Mouse (Mus musculus): ENCODE measurements around the gene Fam189b.
"Not testable (repeated sequence)": the region's sequence is repeated elsewhere in the genome, so short reads cannot be mapped to it uniquely, and the experiment has no call there.

Fam189b gene

DNA sequence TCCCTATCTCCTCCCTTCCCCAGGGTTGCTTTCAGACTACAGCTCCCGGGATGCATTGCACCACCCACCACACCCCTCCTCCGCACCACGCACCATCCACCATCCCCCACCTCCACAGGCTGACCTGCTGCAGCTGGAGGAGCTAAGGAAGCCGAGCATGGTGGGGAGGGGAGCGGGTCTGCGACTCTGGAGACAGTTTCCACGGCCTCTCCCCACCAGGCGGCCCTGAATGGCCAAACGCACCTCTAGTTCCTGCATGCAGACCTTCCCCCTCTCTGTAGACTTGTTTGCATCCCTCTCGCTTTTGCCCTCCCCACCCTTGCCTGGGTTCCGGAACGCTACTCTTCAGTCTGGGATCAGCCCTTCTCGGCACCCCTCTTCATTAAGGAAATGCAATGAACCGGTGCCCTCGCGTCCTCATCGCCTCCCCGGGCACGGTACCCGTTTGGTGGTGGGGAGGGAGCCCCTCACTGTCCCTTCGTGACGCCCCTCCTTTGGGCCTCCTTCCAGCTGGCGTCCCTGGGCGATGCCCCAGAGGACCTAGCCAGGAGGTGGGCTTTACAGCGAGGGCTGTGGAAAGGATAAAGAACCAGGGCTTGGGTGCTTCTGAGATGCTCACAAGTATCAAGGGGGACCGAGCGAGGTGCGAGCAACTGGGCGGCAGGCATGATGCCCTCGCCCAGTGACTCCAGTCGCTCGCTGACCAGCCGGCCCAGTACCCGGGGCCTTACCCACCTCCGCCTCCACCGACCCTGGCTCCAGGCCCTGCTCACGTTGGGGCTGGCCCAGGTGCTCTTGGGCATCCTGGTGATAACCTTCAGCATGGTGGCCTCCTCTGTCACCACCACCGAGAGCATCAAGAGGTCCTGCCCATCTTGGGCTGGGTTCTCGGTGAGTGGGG, at the start of gene Fam189b:
Gene Fam189b (plus strand): TSS at position 86 of the 901 bp plus-strand sequence.
- DNase-seq (ENCODE audit: low read depth, low spot score), result peak; percentile 61

DNA sequence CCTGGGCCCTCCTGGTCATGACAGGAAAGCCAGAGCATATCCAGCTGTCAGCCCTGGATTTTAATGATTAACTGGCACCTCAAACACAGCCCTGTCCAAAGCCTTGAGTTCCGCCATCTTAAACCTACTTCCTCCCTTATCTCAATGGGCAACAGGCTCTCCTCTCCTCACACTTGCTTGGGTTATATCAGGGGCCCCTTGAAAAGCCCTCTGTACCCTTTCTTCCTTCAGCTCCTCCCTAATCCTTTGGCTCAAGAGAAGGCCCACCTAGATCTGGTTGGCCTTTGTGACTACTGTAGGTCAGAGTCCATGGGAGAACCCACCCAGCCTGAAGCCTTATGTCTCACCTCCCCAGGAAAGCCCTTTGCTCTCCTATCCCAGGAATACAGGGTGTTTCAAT, 49.2 kb upstream of the Fam189b start:
- no peak for DNase-seq (ENCODE audit: low read depth, low spot score)

DNA sequence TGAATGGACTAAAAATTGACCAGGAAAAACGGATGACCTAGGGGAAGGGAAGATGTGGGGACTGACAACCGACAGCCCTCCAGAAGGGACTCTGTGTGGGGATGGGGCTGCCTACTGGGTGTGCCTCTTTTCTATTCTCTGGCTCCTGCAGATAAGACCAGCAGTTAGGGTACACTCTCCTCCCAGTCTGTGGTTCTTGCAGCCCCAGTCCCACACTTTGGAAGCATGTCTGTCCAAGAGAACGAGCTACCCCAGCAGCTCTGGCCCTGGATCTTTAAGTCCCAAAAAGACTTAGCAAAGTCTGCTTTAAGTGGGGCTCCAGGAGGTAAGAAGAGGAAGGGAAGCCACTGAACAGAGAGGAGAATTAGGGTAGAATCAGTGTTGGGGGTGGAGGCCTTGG, 47.0 kb upstream of the Fam189b start, which contains the start of gene Pklr:
Gene Pklr (plus strand): TSS at position 185 of the 400 bp plus-strand sequence.
- DNase-seq (ENCODE audit: low read depth, low spot score), result no peak

DNA sequence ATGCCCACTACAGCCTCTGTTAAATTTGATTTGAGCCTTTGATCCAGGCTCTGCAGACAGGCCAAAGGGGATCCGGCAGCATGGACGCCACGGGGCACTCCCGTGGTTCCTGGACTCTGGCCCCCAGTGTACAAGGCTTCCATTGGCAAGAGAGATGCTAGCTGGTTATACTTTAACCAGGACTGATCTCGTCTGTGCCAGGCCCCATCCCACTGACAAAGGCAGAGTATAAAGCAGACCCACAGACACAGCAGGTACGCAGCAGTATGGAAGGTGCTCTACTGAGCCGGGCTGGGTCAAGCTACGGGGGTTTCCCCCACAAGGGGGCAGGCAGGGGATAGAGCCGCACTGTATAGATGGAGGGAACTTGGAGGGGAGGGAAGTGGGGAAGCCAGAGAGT, 46.6 kb upstream of the Fam189b start:
- DNase-seq (ENCODE audit: low read depth, low spot score), result no peak

DNA sequence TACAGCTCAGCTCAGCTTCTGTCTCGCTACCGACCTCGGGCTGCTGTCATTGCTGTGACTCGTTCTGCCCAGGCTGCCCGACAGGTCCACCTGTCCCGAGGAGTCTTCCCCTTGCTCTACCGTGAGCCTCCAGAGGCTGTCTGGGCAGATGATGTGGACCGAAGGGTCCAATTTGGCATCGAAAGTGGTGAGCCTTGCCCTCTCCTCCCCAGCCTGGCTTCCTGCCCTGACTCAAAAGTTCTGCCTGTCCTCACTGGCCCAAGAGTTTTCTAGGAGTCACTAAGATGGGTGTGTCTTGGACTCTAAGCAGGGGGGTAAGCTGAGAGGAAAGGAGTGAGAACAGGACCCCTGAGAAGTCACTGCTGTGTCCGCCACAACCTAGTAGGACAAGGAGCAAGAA, 38.1 kb upstream of the Fam189b start:
- no peak for DNase-seq (ENCODE audit: low read depth, low spot score)

DNA sequence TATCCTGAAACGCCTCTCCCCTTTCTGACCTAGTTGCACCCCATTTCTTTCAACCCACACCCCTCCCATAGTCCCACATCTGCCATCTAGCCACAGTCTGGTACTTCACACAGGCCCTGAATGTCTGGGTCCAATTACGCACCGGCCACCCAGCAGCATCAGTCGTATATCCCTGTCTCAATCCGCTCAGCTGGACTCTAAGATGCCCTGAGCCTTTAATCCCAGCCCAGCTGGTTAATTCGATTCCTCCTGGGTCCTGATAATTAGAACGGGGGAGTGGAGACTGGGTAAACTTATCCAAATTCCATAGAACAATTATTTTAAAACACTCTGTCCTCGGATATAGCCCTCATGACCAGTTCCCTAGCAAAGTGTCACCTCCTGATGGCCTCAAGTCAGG, 37.4 kb upstream of the Fam189b start:
- DNase-seq (ENCODE audit: low read depth, low spot score), result peak; percentile 71

DNA sequence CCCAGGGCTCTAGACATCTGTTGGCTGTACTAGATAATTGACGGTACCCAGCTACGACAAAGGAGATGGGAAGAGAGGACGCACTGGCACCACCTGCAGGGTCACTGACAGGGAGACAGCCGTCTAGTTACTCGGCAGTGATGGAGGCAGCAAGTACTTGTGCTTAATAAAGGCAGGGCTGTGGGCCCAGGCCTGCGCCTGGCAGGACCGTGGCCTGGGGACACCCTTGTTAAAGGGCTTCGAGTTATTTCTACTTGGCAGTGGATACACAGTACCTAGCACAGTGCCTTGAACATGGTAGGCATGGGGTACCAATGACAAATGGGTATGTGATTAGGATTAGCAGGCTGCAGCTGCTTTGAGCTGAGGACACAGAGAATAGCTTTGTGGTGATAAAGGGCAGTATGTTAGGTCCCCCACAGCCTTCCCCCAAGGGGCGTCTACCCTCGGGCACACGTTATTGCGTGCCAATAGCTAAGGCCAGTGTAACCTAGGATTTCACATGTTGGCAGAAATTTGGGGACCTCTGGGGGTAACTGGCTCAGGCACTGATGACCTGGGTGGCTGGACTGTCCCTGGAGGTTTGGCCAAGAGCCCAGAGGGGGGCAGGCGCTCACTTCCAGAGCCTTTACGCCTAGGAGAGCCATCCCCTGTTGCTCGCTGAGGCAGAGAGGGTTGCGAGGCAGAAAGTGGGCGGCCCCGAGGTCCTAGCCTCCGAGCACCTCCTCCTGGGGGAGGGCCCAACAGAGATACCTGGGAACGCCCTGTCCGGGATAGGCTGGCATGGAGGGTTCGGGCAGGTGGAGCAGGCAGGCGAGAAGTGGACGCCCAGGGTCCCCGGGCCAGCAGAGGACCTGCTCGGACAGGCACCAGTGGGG, 35.6 kb upstream of the Fam189b start:
- no peak for DNase-seq (ENCODE audit: low read depth, low spot score)

DNA sequence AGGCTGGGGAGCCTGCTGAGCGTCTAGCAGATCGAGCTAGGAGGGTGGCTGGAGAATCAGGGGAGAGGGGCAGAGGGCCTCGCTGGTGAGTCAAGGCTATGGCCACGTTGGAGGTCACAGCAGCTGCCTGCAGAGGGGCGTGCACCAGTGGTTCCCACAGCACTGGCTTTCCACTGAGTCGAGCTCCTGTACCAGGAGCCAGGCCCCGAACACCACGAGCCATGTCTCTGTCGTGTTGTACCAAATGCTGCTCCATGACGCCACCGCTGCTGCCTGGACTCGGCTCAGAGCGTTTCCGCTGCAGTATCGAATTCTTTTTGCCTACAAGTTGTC, 35.0 kb upstream of the Fam189b start:
- DNase-seq (ENCODE audit: low read depth, low spot score), result no peak

DNA sequence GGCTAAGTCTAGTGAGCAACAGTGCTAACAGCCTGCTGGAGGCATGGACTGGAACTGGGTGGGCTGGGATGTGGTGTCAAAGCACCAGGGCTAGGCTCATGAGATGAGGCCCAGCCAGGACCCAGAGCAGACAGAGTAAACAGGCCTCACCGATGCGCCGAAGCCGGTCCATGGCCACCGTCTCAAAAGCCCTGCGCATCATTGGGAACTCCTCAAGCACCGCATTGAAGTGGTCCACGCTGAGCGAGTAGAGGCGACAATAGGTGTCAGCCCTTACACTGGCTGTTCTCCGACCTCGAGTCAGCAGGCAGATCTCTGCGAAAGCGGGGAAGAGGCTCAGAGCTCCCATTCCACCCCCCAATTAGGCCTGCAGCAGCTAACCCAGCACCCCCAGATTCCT, 34.4 kb upstream of the Fam189b start:
- no peak for DNase-seq (ENCODE audit: low read depth, low spot score)

DNA sequence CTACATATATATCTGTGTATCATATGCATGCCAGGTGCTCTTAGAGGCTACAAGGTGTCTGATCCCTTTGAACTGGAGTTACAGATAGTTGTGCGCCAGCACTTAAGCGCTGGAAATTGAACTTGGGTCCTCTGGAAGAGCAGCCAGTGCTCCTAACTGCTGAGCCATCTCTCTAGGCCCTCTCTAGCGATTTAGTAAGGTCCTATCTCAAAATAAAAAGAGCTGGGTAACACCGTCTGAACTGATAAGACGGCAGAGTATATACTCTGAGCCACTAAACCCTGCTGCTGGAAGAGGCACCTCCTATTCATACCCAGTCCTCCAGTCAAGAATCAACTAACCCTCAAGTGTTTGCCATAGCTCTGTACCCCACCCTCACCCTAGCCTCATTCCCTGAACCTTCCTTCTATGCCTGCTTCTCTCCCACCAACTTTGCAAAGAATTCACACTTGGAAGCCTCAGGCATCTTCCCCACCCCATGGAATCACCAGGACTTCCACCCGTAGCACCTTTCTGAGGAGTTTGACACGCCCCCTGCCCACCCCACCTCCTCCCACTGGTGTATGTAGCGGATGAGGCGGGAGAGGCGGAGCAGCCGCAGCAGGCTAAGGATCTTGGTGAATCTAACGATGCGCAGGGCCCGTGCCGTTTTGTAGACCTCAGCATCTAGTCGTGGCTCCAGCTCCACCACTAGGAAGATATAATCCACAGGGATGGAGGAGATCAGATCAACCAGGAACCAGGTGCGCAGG, 30.7 kb upstream of the Fam189b start:
- DNase-seq (ENCODE audit: low read depth, low spot score), result no peak

DNA sequence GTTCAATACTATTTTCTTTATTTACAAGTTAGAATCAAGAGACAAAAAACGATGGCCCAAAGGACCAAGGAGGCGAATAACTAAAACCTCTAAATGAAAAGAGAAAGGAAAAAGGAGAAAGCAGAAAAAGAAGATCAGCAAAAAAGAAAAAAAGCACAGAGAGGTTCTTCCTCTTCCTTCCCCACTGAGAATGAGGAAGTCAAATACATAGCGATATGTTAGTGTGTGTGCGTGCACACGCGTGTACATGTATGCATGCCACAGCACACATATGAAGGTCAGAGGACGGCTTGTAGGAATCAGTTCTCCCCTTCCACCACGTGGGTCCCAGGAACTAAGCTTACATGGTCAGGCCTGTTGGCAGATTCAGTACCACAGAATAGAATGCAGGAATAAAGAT, 26.0 kb upstream of the Fam189b start:
- no peak for DNase-seq (ENCODE audit: low read depth, low spot score)

DNA sequence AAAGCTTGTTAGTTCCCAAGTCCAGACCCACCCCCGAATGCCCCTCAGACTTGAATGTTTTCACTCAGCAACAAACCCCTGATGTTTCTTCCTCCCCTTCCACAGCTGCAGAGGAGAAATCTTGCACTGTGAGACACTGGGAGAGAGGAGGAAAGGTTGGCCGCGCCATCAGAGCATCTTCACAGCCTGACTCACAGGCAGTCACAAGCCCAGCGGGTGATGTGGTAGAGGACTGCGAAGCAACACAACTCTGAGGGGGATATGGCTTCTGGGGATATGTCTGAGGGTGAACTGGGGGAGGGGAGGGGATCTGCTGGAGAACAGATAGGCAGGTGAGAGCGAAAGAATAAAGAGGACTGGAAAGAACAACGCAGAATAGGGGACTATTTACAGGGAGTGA, 24.3 kb upstream of the Fam189b start:
- no peak for DNase-seq (ENCODE audit: low read depth, low spot score)

DNA sequence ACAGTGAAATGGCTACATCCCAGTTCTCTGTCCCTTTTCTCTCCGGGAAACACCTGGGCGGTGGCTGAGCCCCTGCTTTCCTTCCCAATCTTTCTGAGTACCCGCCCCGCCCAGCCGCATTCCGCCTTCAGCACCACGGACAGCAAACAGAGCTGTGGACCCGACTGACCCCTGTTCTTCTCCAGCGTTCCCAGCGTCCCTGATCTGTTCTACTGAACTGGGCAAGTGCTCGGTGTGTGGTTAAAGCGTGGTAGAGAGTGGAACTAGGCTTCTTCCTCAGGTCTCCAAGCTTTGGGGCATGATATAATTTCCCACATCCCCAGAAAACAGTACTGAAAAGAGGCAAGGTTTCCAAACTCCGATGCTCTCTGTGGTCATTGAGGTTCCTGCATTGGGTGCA, 23.7 kb upstream of the Fam189b start:
- DNase-seq (ENCODE audit: low read depth, low spot score), result no peak

DNA sequence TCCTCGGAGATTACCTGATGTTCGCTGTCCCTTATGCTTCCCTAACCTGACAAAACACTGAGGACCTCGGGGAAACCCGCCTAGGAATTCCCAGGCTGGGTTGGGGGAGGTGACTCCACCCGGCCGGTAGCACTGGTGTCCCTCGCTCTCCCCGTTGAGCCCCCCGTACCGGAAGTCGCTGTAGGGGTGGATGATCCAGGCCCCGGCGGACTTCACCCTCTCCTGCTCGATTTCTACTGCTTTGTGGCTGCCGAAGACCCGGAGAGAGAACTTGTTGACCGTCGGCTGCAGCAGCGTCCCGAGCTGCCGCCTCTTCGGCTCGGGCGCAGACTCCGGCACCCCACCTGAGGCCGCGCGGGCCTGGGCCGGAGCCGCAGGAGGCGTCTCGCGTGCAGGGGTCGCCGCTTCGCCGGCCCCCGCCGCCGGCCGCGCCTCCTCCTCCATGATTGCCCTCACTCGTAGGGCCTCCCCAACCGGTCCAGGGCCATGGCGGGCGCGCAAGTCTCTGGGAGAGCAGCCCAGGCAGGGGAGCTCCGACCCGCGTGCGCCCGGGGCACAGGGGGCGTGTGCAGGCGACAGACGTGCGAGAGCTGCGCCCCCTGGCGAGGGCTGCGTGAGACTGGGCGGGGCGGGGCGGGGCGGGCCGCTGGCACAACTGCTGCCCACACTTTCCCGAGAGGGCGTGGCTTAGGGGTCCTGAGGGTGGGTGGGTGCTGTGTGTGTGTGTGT, 23.2 kb upstream of the Fam189b start, which contains the start of gene Hcn3:
Gene Hcn3 (minus strand): TSS at position 581 of the 729 bp plus-strand sequence.
- peak; percentile 41 for DNase-seq (ENCODE audit: low read depth, low spot score)

DNA sequence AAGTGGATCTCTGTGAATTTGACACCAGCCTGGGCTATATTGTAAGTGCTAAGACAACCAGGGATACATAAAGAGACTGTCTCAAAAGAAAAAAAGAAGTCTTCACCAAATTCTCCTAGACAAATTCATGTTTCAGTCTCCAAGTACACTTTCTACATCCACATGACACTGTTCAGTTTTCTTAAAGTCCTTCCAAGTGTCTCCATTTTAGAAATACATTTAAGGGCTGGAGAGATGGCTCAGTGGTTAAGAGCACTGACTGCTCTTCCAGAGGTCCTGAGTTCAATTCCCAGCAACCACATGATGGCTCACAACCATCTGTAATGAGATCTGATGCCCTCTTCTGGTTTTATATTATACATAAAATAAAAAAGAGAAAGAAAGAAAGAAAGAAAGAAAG, 21.7 kb upstream of the Fam189b start:
- DNase-seq (ENCODE audit: low read depth, low spot score), result not testable (repeated sequence)

DNA sequence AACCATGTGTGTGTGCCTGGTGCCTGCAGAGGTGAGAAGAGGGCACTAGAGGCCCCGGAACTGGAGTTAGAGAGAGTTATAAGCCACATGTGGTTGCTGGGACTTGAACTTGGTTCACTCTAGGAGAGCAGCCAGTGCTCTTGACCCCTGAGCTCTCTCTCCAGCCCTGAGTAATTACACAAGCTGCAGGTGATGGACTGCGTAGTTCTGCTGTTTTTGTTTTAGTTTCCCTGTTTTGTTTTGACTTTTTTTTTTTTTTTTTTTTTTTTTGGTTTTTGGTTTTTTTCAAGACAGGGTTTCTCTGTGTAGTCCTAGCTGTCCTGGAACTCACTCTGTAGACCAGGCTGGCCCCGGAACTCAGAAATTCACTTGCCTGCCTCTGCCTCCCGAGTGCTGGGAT, 21.2 kb upstream of the Fam189b start:
- DNase-seq (ENCODE audit: low read depth, low spot score), result no peak

DNA sequence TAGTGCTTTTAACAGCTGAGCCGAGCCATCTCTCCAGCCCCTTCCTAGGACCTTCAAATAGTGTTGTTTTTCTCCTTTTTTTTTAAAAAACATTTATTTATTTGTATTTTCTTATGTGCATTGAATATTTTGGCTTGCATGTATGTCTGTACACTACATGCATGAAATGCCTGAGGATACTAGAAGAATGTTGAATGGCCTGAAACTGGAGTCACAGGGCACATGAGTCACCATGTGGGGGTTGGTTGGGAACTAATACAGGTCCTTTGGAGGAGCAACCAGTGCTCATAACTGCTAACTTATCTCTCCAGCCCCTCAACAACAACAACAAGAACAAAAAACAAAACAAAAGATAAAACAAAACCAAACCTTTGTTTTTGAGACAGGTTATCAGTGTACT, 19.8 kb upstream of the Fam189b start:
- no peak for DNase-seq (ENCODE audit: low read depth, low spot score)

DNA sequence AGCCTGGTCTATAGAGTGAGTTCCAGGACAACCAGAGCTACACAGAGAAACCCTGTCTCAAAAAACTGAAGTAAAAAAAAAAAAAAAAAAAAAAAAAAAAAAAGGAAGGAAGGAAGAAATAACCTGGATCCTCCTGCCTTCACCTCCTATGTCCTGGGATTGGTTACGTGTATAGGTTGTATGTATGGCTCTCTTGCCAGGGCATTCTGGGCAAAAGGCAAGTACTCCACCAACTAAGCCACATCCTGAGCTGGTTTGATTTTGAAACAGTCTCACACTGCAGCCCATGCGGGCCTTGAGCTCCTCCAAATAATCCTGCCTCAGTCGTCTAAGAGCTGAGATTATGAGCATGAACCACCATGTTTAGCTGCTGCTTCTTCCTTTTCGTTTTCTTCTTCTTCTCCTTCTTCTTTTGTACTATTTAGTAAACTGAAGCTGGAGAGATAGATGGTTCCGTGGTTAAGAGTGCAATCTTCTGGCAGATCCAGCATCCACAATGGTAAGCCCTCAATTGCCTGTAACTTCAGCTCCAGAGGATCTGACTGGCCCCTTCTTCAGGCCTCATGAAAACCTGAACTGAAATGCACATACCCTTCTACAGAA, 19.2 kb upstream of the Fam189b start:
- no peak for DNase-seq (ENCODE audit: low read depth, low spot score)

DNA sequence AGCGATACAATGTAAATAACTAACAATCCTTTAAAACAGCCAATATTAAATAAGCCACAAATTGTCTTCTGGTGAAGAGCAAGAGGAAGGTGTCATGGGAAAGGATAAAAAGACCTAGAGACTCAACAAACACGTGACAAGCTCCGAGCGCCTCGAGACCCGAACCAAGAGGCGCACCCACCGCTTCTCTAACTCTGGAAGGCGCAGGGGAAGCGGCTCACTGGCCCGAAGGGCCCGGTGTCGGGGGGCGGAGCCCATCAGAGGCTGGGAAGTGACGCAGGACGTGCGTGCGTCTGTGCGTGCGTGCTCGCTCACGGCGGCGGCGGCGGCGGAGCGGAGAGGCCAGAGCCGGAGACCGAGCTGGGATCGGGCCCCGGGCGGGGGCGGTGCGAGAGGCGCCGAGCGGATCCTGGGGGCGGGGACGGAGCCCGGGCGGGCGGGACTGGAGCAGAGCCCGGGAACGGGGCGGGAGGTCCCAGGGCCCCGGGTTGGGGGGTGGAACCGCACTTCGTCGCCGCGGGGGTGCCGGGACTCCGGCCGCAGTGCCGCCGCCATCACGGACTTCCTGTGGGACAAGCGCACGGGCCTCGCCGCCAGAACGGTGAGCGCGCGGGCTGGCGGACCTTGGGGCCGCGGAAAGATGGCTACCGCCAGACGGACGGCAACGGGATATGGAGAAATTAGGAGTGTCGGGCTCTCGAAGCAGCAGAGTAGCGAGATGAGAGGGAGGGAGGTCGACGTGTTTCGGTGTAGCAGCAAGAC, 18.3 kb upstream of the Fam189b start, which contains the start of gene Clk2:
Gene Clk2 (plus strand): TSS at position 290 of the 762 bp plus-strand sequence.
- DNase-seq (ENCODE audit: low read depth, low spot score), result peak; percentile 80

All from retina, adult 2 months (tissue).